Mouse (Mus musculus): ENCODE data around the gene Evc.

Gene Evc

DNA sequence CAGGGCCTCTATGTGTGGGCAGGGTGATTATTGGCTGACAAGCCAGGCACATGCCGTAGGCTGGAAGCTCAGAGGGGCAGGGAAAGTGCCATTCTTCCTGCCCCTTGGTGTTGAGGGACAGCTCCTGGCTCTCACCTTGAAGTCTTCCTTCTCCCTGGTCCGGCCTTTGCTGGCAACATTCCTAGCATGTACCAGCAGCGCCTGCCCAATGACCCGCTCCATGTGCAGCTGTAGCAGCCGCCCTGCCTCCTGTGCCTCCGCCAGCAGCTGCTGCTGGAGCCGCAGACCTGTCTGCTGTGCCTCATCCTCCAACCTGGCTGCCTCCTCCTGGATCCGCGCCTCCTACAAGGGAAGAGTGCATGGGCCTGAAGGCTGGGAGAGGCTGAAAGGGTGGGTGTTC is 26.7 kb downstream of the Evc start:
- no peak for DNase-seq (ENCODE audit: extremely low spot score)

DNA sequence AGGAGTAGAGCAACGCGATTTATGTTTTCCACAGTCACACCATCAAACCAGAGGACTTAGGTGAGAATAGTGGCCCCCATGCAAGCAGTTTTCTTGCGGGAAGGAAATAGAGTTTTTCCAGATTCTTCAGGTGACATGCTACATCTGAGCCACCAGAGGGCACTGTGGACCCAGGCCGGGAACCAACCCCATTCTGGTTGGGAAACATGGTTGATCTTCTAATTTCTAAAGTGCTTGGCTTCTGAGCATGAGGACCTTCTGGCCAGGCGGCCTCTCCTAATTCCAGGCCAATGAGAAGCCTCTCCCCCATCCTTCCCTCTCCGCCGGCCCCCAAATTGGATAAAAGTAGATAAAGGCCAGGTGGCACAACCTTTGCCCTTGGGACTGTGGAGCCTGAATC is 38.3 kb downstream of the Evc start:
- DNase-seq (ENCODE audit: extremely low spot score): peak; percentile 27

- no peak for DNase-seq (ENCODE audit: extremely low spot score)
These were observed 40.0 kb downstream of the Evc start for GRCm38 (mm10) chr5:37296717-37297116.

GRCm38 (mm10) chr5:37290983-37291382 is 45.7 kb downstream of the Evc start:
- DNase-seq (ENCODE audit: extremely low spot score): peak; percentile 5

- peak; percentile 20 for DNase-seq (ENCODE audit: extremely low spot score)
These were observed 47.5 kb downstream of the Evc start for GRCm38 (mm10) chr5:37289236-37289635.

DNA sequence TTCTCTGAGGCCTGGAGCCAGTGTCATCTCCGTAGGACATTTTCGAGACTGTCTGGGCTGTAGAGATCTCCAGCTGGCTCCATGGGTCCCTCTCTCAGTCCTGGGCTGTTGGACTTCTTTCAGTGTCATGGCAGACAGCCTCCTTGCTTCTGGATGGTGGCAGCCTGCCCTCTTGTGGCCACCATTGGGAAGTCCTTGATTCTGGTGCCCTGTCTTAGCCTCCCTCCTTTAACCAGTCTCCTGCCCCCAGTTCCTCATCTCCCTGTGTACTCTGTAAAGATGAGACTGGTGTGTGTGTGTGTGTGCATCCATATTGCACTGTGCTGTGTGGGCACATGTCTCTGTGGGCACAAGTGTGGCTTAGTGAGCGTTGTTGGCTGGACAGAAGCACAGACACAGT is 48.3 kb downstream of the Evc start:
- peak; percentile 44 for DNase-seq (ENCODE audit: extremely low spot score)

DNA sequence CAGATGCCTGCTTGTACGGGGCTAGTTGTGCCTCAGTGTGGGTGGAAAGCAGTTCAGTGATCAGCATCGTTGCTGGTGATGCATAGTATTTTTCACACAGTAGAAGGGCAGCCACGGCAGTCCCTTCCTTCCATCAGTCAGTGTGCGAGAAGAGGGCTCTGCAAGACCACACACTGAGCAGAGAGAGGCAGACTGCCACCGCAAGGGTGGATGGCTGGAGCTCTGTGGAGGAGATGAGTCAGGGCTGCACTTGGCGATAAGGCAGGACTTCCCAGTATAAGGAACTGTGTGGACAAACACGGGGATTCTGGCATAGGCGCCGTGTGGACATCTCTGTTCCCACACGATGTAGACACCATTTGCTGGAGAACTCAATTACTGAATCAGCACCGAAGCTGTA is 55.7 kb downstream of the Evc start:
- no peak for DNase-seq (ENCODE audit: extremely low spot score)

DNA sequence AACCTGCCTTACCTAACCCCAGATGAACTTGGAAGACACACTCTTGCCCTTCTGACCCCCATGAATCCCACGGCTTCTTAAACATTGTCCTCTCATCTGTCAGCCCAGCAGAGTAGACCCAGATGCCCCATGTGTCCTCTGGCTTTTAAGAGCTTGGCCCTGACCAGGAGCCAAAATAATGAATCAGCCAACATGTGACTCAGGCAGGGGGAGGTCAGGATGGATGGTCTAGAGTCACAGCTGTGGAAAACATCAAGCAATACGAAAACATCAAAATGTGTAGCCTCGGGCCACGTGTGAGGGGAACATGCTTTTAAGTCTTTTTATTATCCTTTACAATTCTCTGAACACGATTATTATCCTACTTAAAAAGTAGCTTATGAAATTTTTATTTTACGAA is 72.9 kb downstream of the Evc start:
- DNase-seq (ENCODE audit: extremely low spot score): no peak

GRCm38 (mm10) chr5:37261734-37262133 is 75.0 kb downstream of the Evc start:
- DNase-seq (ENCODE audit: extremely low spot score): no peak

- DNase-seq (ENCODE audit: extremely low spot score): peak; percentile 21
These were observed 79.5 kb downstream of the Evc start for GRCm38 (mm10) chr5:37257243-37257642.

- DNase-seq (ENCODE audit: extremely low spot score): no peak
These were observed 79.9 kb downstream of the Evc start for GRCm38 (mm10) chr5:37256823-37257222.

- DNase-seq (ENCODE audit: extremely low spot score): no peak
These were observed 82.2 kb downstream of the Evc start for GRCm38 (mm10) chr5:37254523-37254922.

DNA sequence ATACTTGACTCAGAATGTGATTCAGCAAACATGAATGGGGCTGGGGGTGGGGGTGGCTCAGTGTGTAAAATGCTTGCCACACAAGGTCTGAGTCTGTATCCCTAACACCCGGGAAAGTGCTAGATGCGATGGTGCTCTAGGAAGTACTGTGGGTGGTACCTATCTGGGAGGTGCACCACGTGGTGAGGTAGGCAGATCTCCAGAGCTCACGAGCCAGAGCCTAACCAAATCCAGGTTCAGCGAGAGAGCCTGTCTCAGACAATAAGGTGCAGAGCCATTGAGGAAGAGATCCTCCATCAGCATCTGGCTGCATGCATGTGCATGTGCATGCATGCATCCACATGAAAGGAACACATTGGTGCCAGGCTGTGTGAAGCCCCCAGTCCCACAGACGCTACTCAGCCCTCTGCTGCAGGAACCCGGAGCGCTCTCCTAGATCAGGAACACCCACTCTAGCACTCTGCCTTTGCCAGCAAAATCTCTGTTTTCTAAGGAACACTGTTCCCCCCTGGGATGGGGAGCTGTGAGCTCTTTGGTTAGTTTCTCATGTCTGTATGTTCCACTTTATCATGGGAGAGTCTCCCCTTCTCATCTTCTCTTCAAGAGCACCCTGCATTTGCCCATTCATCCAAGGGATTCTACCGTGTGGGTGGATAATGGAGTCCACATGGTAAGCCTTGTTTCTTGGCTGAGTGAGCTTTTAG is 84.4 kb downstream of the Evc start:
- no peak for DNase-seq (ENCODE audit: extremely low spot score)

- DNase-seq (ENCODE audit: extremely low spot score): no peak
These were observed 85.1 kb downstream of the Evc start for GRCm38 (mm10) chr5:37251596-37251995.

- DNase-seq (ENCODE audit: extremely low spot score): no peak
These were observed 87.8 kb downstream of the Evc start for GRCm38 (mm10) chr5:37248870-37249269.

DNA sequence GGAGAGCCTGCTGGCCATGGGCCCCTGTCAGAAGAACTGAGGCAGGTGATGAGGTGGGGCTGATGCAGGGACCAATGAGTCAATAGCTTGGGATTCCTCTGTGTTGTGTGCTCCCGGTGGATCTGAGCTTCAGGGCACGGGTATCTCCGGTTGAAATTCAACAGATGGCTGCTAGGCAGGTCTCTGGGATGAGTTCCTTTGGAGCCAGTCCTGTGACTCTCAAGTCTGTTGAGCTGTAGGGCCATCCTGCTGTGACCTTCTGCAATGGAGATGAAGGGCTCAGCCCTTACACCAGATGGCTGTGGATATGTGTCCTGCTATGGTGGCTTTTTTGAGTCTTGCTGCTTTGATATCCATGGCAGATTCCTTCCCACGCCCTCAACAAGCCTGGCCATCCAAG is 89.2 kb downstream of the Evc start:
- no peak for DNase-seq (ENCODE audit: extremely low spot score)

DNA sequence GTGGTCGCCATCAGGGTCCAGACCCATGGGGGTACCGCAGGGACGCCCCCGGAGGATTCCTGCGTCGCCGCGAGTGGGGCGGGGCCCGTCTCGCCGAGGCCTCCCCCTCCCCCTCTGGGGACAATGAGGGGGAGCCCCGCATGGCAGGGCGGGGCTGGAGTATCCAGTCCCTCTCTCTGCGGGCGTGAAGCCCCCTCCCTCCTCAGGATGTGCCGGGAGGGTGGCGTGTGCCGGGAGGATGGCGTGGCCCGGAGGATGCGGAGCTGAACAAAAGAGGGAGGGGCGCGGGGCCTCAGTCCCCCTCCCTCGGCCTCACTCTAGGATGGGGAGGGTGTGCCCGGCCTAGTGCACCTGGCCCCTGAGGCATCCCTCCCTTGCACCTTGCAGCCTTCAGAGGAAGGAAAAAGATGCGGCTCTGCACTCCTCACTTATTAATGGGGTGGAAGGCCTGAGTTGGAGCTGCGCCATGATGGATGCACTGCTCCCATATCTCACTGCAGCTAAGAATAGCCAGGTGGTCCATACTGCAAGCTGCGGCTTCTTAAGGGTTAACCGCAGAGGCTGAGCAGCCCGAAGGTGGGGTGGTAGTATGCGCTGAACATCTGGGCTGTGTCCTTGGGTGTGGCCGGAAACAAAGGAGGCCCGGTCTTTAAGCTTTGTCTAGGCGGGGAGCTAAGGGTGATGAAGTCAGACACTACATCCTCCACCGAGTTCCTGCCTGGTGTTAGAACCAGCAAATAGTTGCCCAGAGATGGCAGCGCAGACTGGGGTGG is 90.4 kb downstream of the Evc start:
- peak; percentile 24 for DNase-seq (ENCODE audit: extremely low spot score)

DNA sequence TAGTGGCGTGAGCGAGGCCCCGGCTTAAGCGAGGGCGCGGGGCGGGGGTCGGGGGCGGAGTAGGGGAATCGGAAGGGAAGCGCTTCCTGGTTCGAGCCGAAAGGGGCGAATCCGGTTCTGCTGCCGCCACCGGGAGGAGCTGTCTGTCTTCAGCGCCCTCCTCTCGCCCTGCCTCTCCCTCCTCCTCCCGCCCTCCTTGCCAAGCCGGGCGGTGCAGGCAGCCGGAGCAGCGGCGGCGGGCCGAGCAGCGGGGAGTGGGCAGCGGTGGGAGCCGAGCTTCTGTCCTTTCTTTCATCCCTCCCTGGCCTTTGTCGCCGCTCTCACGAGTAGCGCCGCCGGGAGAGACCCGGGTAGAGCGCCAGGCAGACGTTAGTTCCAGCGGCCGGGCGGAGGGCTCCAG is 91.0 kb downstream of the Evc start:
- peak; percentile 76 for DNase-seq (ENCODE audit: extremely low spot score)

DNA sequence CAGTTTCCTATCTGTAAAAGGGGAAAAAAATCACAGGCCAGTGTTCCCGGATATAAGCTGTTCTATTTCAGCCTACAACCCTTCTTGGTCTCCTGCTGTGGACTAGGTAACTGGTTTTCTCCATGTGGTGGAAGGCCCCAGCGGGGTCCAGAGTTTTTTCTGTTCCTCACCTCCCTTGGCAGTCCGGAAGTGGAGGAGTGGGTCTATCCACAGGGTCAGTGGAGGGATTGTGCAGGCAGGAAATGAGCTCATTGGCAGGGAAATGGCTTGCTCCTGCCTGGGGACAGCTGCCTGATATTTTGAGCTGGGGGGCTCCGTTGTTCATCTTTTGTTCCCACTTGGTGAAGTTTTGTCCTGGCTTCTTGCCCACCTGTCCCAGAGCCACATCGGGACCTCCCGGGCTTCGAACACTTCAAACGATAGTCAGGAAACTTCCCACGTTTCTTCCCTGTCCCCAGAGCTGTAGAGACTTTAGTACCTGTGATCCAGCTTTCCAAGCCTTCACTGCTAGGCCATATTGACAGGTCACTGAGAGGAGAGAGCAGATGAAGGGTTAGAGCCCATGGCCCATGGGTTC is 91.9 kb downstream of the Evc start:
- DNase-seq (ENCODE audit: extremely low spot score): peak; percentile 25

GRCm38 (mm10) chr5:37244161-37244560 is 92.5 kb downstream of the Evc start:
- DNase-seq (ENCODE audit: extremely low spot score): peak; percentile 52

- DNase-seq (ENCODE audit: extremely low spot score): peak; percentile 86
These were observed 93.4 kb downstream of the Evc start for GRCm38 (mm10) chr5:37243169-37243886.
